Mouse (Mus musculus) heart, embryonic 11.5 days (tissue): Measurements from ENCODE around the gene Gata1. TPM values are rescaled to one million over a fixed set of nuclear protein-coding genes. Genes with fewer than 3 reads are reported as not detected.

Experiments
- ATAC-seq: fragments of 200-750 bp; cut with Nextera tagmentation; replicated peaks from 2 replicates; pipeline ENCODE4 v1.8.0; 2017; ENCODE audit warnings: moderate library complexity; ENCODE audit not compliant: insufficient number of reproducible peaks, low FRiP score, low TSS enrichment
- H3K27ac ChIP-seq: fragments of 300-500 bp; sonication (generic); 2 replicates; pipeline ENCODE4 v1.5.1; 2014; ENCODE audit warnings: mild to moderate bottlenecking, low read depth, low read length
- H3K27me3 ChIP-seq: fragments of 300-500 bp; sonication (generic); 2 replicates; pipeline ENCODE4 v1.6.1; 2014; ENCODE audit warnings: mild to moderate bottlenecking, low read length, mixed read lengths; ENCODE audit not compliant: control insufficient read depth, insufficient read depth
- H3K36me3 ChIP-seq: fragments of 300-500 bp; sonication (generic); 2 replicates; pipeline ENCODE4 v1.6.1; 2014; ENCODE audit warnings: mild to moderate bottlenecking, low read length, moderate library complexity, mixed read lengths; ENCODE audit not compliant: control insufficient read depth, insufficient read depth
- H3K4me1 ChIP-seq: fragments of 300-500 bp; sonication (generic); 2 replicates; pipeline ENCODE4 v1.6.1; 2014; ENCODE audit warnings: low read length; ENCODE audit not compliant: control insufficient read depth, insufficient read depth
- H3K4me2 ChIP-seq: fragments of 300-500 bp; sonication (generic); 2 replicates; pipeline ENCODE4 v1.6.1; 2014; ENCODE audit warnings: mild to moderate bottlenecking, moderate library complexity
- H3K4me3 ChIP-seq: fragments of 300-500 bp; sonication (generic); 2 replicates; pipeline ENCODE4 v1.5.1; 2014; ENCODE audit warnings: low read depth, low read length
- H3K9ac ChIP-seq: fragments of 300-500 bp; sonication (generic); 2 replicates; pipeline ENCODE4 v1.6.1; 2014; ENCODE audit warnings: mild to moderate bottlenecking, low read depth, low read length, moderate library complexity
- H3K9me3 ChIP-seq: fragments of 300-500 bp; sonication (generic); replicated peaks from 2 replicates; pipeline ENCODE4 v1.6.1; 2016; ENCODE audit warnings: low read length; ENCODE audit not compliant: control insufficient read depth
- WGBS: fragments of 180-500 bp; shearing (Covaris S2); extraction: QIAGEN DNeasy Blood & Tissue Kit; methylation state at CpG from one replicate; pipeline ENCODE4 v1.1.7; 2014; ENCODE audit not compliant: insufficient replicate concordance; 5-methylcytosine and 5-hydroxymethylcytosine counted together
- polyA plus RNA-seq: library from polyadenylated mRNA; unstranded; fragments of >200 nt; fragmentation: Nextera tagmentation; extraction: Ambion mirVana; gene quantifications from 2 replicates; pipeline ENCODE4 v1.2.1, GENCODE M21; 2014

Gene Gata1
- polyA plus RNA-seq, 1 experiment from 2014 or later: 16.6 TPM

- H3K9me3 ChIP-seq: no peaks in the 10 kb centered on the region
- H3K27ac ChIP-seq: no peak overlapping the region
- no peak overlapping the region for H3K4me2 ChIP-seq
- 86% methylated on average over 7 of the region's 7 CpGs for WGBS
- H3K4me3 ChIP-seq: no peak overlapping the region
- ATAC-seq: no peak
- no peak overlapping the region for H3K9ac ChIP-seq
- no peaks in the 10 kb centered on the region for H3K36me3 ChIP-seq
- no peaks in the 10 kb centered on the region for H3K4me1 ChIP-seq
- H3K27me3 ChIP-seq: no peaks in the 10 kb centered on the region
Measured at GRCm38 (mm10) chrX:7981368-7981767, 3.5 kb upstream of the Gata1 start.

- H3K4me3 ChIP-seq: no peak overlapping the region
- peak; percentile 83 for ATAC-seq
- no peaks in the 10 kb centered on the region; the same call in 1 of the 2 replicates for H3K4me1 ChIP-seq
- H3K9ac ChIP-seq: no peak overlapping the region
- no peak overlapping the region; the same call in 1 of the 2 replicates for H3K27ac ChIP-seq
- WGBS: 41% methylated on average over 4 of the region's 4 CpGs
- H3K9me3 ChIP-seq: no peaks in the 10 kb centered on the region
- H3K36me3 ChIP-seq: no peaks in the 10 kb centered on the region
- H3K4me2 ChIP-seq: no peak overlapping the region
- H3K27me3 ChIP-seq: no peaks in the 10 kb centered on the region
Measured at GRCm38 (mm10) chrX:7971292-7971691, 6.6 kb downstream of the Gata1 start.

GRCm38 (mm10) chrX:7968899-7969298 is 9.0 kb downstream of the Gata1 start:
- H3K9me3 ChIP-seq: no peaks in the 10 kb centered on the region
- no peak overlapping the region for H3K4me3 ChIP-seq
- H3K4me2 ChIP-seq: no peak overlapping the region; the same call in 1 of the 2 replicates
- ATAC-seq: no peak
- H3K27me3 ChIP-seq: no peaks in the 10 kb centered on the region
- H3K4me1 ChIP-seq: no peaks in the 10 kb centered on the region; the same call in 1 of the 2 replicates
- H3K36me3 ChIP-seq: no peaks in the 10 kb centered on the region
- 74% methylated on average over 3 of the region's 3 CpGs for WGBS
- no peak overlapping the region for H3K9ac ChIP-seq
- peak overlapping the region; percentile 46; the same call in 1 of the 2 replicates for H3K27ac ChIP-seq

DNA sequence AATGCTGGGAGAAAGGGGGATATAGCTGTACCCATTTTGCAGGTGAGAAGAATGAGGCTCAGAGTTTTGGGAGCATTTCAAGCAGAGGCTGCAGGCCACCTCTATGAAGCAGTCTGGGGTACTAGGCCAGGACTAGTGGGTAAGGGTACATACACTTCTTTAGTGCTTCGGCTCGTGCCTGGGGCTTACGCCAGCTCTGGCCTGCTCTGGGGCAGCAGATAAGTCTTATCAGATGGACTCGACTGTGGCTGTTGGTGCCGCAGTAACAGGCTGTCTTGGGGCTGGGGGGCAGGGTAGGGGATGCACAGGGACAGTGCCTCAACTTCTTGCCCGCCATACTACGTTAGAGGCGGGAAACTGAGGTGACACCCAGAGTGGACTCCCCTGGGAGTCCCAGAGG is 9.6 kb downstream of the Gata1 start:
- Histone ChIP-seq H3K4me1 (no peaks in the 10 kb centered on the region; the same call in 1 of the 2 replicates), H3K27ac (no peak overlapping the region)

GRCm38 (mm10) chrX:7967596-7968201 is 10.2 kb downstream of the Gata1 start:
- no peaks in the 10 kb centered on the region for H3K36me3 ChIP-seq
- no peaks in the 10 kb centered on the region for H3K27me3 ChIP-seq
- H3K4me3 ChIP-seq: peak overlapping the region; percentile 29
- no peaks in the 10 kb centered on the region; the same call in 1 of the 2 replicates for H3K4me1 ChIP-seq
- no peak overlapping the region for H3K9ac ChIP-seq
- WGBS: 63% methylated on average over 7 of the region's 9 CpGs
- no peak overlapping the region for H3K27ac ChIP-seq
- ATAC-seq: peak; percentile 86
- no peaks in the 10 kb centered on the region for H3K9me3 ChIP-seq
- peak overlapping the region; percentile 9; the same call in 1 of the 2 replicates for H3K4me2 ChIP-seq

More for the DNA sequence above, 9.6 kb downstream of the Gata1 start:
- Histone ChIP-seq H3K27me3 (no peaks in the 10 kb centered on the region), H3K9ac (no peak overlapping the region), H3K4me2 (peak overlapping the region; percentile 9; the same call in 1 of the 2 replicates), H3K9me3 (no peaks in the 10 kb centered on the region), H3K36me3 (no peaks in the 10 kb centered on the region), H3K4me3 (no peak overlapping the region)
- ATAC-seq: peak; percentile 68; the same call in 1 of the 2 replicates
- WGBS: 48% methylated on average over 8 of the region's 8 CpGs

- H3K36me3 ChIP-seq: no peaks in the 10 kb centered on the region
- no peak for ATAC-seq
- H3K4me3 ChIP-seq: peak overlapping the region; percentile 29
- H3K4me2 ChIP-seq: no peak overlapping the region
- H3K4me1 ChIP-seq: no peaks in the 10 kb centered on the region; the same call in 1 of the 2 replicates
- no peak overlapping the region for H3K9ac ChIP-seq
- 31% methylated on average over 4 of the region's 4 CpGs for WGBS
- no peak overlapping the region for H3K27ac ChIP-seq
- no peaks in the 10 kb centered on the region for H3K9me3 ChIP-seq
- no peaks in the 10 kb centered on the region for H3K27me3 ChIP-seq
Measured at GRCm38 (mm10) chrX:7966161-7966560, 11.7 kb downstream of the Gata1 start.

DNA sequence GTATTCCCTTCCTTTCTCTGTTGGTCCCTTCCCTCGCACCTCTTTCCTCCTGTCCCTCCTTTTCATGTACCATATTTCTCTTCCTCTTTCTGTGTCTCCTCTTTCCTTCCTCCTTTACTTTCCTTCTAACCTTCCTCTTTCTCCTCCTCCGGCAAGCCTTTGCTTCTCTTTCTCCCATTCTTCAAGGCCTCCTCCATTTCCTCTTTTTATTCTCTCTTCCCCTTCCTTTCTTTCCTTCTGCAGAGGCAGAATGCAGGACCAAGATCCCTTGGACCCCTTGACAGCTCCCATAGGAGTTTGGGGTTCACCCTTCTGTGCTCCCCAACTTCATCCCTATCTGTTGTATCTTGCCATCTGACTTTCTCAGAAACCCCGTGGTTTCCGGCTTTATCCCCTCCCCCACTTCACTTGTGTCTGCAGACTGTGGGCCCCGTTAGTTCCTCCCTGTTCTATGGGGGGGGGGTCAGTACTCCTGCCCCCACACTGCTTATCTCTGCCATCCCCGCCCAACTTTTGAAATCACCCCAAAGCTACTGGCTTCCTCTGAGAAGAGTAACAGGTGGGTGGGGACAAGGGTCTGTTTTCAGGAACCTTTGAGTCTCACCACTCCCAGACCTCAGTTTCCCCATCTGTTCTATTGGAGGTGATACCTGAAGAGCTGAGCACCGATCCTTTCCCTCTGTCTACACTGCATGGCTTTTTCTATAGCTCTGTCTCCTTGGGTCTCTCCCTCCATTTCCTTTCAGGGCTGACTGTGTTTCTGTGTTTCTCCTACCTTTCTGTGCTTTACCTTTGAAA is 13.8 kb downstream of the Gata1 start:
- no peaks in the 10 kb centered on the region for H3K4me1 ChIP-seq
- no peaks in the 10 kb centered on the region; the same call in 1 of the 2 replicates for H3K27me3 ChIP-seq
- no peak overlapping the region for H3K4me3 ChIP-seq
- no peak for ATAC-seq
- H3K9me3 ChIP-seq: no peaks in the 10 kb centered on the region
- WGBS: 58% methylated on average over 7 of the region's 7 CpGs
- no peak overlapping the region for H3K9ac ChIP-seq
- H3K27ac ChIP-seq: no peak overlapping the region
- no peaks in the 10 kb centered on the region for H3K36me3 ChIP-seq
- H3K4me2 ChIP-seq: peak overlapping the region; percentile 31

DNA sequence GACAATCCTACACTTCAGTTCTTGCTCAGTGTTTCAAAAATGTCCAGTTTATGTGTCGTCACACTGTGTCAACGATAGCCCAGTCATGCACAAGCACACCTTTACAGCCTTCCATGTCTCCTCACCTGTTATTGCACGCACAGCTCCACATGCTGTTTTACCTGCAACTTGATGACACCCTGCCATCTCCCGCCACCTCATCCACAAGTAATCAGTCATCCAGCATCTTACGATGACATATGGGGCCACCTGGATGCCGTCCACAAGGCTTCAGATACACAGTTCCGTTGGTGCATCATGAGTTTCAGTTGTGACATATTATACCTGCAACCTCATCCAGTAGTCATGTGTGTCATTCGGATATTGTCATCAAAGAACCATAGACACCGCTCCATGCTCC is 19.0 kb downstream of the Gata1 start:
- Histone ChIP-seq H3K9me3 (no peaks in the 10 kb centered on the region), H3K36me3 (no peaks in the 10 kb centered on the region), H3K4me1 (no peaks in the 10 kb centered on the region), H3K27me3 (no peaks in the 10 kb centered on the region; the same call in 1 of the 2 replicates), H3K27ac (no peak overlapping the region), H3K9ac (no peak overlapping the region), H3K4me3 (no peak overlapping the region), H3K4me2 (no peak overlapping the region)
- no peak for ATAC-seq
- WGBS: 90% methylated on average over 9 of the region's 9 CpGs
